Mouse (Mus musculus): Measurements from ENCODE around the gene Msmb.

Msmb gene

GRCm38 (mm10) chr14:32192437-32192836 is 50.6 kb downstream of the Msmb start:
- no peak for TF ChIP-seq GATA4 (IDR thresholded peaks at IDR 0.05; ENCODE audit: insufficient replicate concordance, low read length)

GRCm38 (mm10) chr14:32201354-32201753 is 59.5 kb downstream of the Msmb start:
- no peak for TF ChIP-seq GATA4 (IDR thresholded peaks at IDR 0.05; ENCODE audit: insufficient replicate concordance, low read length)

- peak; percentile 6; the same call in 1 of the 2 replicates for TF ChIP-seq GATA4 (IDR thresholded peaks at IDR 0.05; ENCODE audit: insufficient replicate concordance, low read length)
Measured at GRCm38 (mm10) chr14:32201791-32202451, 60.1 kb downstream of the Msmb start, which contains the start of the genes Timm23 and Parg. Gene Timm23, minus strand, starts transcription at chr14:32201898. Gene Parg, plus strand, starts transcription at chr14:32201949.

Measured in liver, adult (tissue).